Mouse (Mus musculus) erythroblast, embryonic 14.5 days (primary cell): ENCODE measurements around the gene Nup153. TPM values are rescaled to one million over a fixed set of nuclear protein-coding genes. Genes with fewer than 3 reads are reported as not detected.

Experiments used
- H3K27me3 ChIP-seq: 2 replicates; pipeline ENCODE4 v1.6.1; 2012; ENCODE audit warnings: inconsistent platforms; ENCODE audit not compliant: control insufficient read depth
- H3K36me3 ChIP-seq: 2 replicates; pipeline ENCODE4 v1.6.1; 2012; ENCODE audit warnings: mild to moderate bottlenecking, inconsistent platforms; ENCODE audit not compliant: control insufficient read depth
- H3K4me1 ChIP-seq: 2 replicates; pipeline ENCODE4 v1.6.1; 2012; ENCODE audit warnings: inconsistent platforms; ENCODE audit not compliant: control insufficient read depth
- H3K4me3 ChIP-seq: replicated peaks from 2 replicates; pipeline ENCODE3; 2012; ENCODE audit warnings: moderate library complexity, mild to moderate bottlenecking, inconsistent platforms
- H3K9me3 ChIP-seq: 2 replicates; pipeline ENCODE4 v1.6.1; 2012; ENCODE audit warnings: low read length, inconsistent platforms, mixed read lengths; ENCODE audit not compliant: control insufficient read depth
- GATA1 ChIP-seq: IDR thresholded peaks from 2 replicates; pipeline ENCODE4 v1.6.1; 2012; ENCODE audit warnings: low read length, inconsistent platforms, mixed read lengths
- TAL1 ChIP-seq: IDR thresholded peaks from 3 replicates; pipeline ENCODE4 v1.6.1; 2012; ENCODE audit warnings: low read length, inconsistent platforms, mixed read lengths
- polyA plus RNA-seq: library from polyadenylated mRNA; stranded (reverse); fragments of >175 nt; gene quantifications from 2 replicates; pipeline ENCODE4 v1.2.3, GENCODE M21; 2012

Nup153 gene
- 0.57 and 1.6 TPM in 2 replicates for polyA plus RNA-seq

- Histone ChIP-seq H3K36me3 (peaks cover 11% of the 10 kb centered on the region), H3K9me3 (no peaks in the 10 kb centered on the region), H3K4me3 (peak within 1 kb of the TSS; percentile 99), H3K4me1 (peaks cover 32% of the 10 kb centered on the region), H3K27me3 (no peaks in the 10 kb centered on the region)
- no peak for TF ChIP-seq TAL1
Observed at GRCm38 (mm10) chr13:46727837-46728268, at the start of gene Nup153. TSS of gene Nup153 (minus strand) at chr13:46727940.

GRCm38 (mm10) chr13:46777461-46777860 lies 49.7 kb upstream of the Nup153 start:
- Histone ChIP-seq H3K27me3 (no peaks in the 10 kb centered on the region), H3K9me3 (no peaks in the 10 kb centered on the region), H3K4me1 (peaks cover 17% of the 10 kb centered on the region), H3K4me3 (no peak overlapping the region), H3K36me3 (peaks cover 5% of the 10 kb centered on the region; the same call in 1 of the 2 replicates)
- TF ChIP-seq GATA1: no peak

- Histone ChIP-seq H3K4me3 (no peak overlapping the region), H3K9me3 (no peaks in the 10 kb centered on the region), H3K4me1 (peaks cover 18% of the 10 kb centered on the region), H3K27me3 (no peaks in the 10 kb centered on the region), H3K36me3 (peaks cover 5% of the 10 kb centered on the region; the same call in 1 of the 2 replicates)
- no peak for TF ChIP-seq GATA1
- no peak for TF ChIP-seq TAL1
Observed at GRCm38 (mm10) chr13:46776636-46777305, 49.0 kb upstream of the Nup153 start.

DNA sequence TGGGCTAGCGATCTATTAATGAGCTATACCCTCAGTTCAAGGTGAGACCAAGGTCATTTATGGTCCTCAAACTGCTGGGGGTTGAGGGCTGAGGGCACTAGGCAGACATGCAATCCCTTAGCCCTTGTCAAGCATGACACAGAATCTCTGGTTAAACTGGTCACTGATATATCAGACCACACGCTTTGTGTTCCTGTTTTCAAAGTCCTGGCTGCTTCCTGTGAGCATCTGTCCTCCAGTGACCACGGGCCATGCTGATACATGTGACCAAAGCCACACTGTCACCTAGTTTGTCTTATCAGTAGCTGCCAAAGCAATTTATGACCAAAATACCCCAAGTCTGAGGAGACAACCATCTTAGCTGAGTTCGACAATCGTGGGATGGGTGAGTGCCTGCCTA lies 47.3 kb upstream of the Nup153 start:
- no peak overlapping the region for H3K4me3 ChIP-seq
- TF ChIP-seq TAL1 (no peak), GATA1 (no peak)
- H3K36me3 ChIP-seq: peaks cover 10% of the 10 kb centered on the region
- H3K27me3 ChIP-seq: no peaks in the 10 kb centered on the region
- peaks cover 13% of the 10 kb centered on the region for H3K4me1 ChIP-seq
- H3K9me3 ChIP-seq: no peaks in the 10 kb centered on the region

GRCm38 (mm10) chr13:46772581-46772980 lies 44.8 kb upstream of the Nup153 start:
- no peak for TF ChIP-seq GATA1
- TF ChIP-seq TAL1: no peak
- Histone ChIP-seq H3K27me3 (no peaks in the 10 kb centered on the region), H3K4me1 (peaks cover 11% of the 10 kb centered on the region), H3K4me3 (no peak overlapping the region), H3K9me3 (no peaks in the 10 kb centered on the region), H3K36me3 (peaks cover 12% of the 10 kb centered on the region)

GRCm38 (mm10) chr13:46765361-46765760 lies 37.6 kb upstream of the Nup153 start:
- no peaks in the 10 kb centered on the region for H3K4me1 ChIP-seq
- TF ChIP-seq TAL1: no peak
- TF ChIP-seq GATA1: no peak

GRCm38 (mm10) chr13:46763210-46763609 lies 35.5 kb upstream of the Nup153 start:
- Histone ChIP-seq H3K4me1 (no peaks in the 10 kb centered on the region), H3K27me3 (no peaks in the 10 kb centered on the region), H3K4me3 (no peak overlapping the region), H3K36me3 (peaks cover 2% of the 10 kb centered on the region), H3K9me3 (no peaks in the 10 kb centered on the region)
- TF ChIP-seq TAL1: no peak
- no peak for TF ChIP-seq GATA1

More at GRCm38 (mm10) chr13:46765361-46765760, 37.6 kb upstream of the Nup153 start:
- Histone ChIP-seq H3K9me3 (no peaks in the 10 kb centered on the region), H3K36me3 (peaks cover 2% of the 10 kb centered on the region; the same call in 1 of the 2 replicates), H3K4me3 (no peak overlapping the region), H3K27me3 (no peaks in the 10 kb centered on the region)

DNA sequence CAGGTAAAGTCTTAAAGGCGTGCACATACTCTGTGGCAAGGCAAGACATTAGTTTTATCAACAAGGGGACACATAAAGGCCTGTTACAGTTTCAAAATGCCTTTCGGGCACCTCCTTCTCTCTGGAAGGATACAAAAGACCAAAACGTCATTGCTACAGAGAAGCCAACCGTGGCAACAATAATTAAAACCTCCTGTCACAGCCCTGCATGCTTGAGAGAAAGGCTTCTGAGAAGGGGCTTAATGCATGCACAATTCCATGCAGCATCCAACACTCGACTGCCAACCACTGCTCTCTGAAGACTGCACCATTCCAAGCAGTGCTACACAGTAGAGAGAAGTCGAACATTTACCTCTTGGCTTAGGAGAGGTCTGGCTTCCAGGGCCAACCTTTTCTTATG lies 33.2 kb upstream of the Nup153 start:
- H3K36me3 ChIP-seq: no peaks in the 10 kb centered on the region; the same call in none of the 2 replicates
- TF ChIP-seq TAL1 (no peak), GATA1 (no peak)
- H3K27me3 ChIP-seq: no peaks in the 10 kb centered on the region
- no peaks in the 10 kb centered on the region for H3K9me3 ChIP-seq
- no peaks in the 10 kb centered on the region for H3K4me1 ChIP-seq
- no peak overlapping the region for H3K4me3 ChIP-seq

DNA sequence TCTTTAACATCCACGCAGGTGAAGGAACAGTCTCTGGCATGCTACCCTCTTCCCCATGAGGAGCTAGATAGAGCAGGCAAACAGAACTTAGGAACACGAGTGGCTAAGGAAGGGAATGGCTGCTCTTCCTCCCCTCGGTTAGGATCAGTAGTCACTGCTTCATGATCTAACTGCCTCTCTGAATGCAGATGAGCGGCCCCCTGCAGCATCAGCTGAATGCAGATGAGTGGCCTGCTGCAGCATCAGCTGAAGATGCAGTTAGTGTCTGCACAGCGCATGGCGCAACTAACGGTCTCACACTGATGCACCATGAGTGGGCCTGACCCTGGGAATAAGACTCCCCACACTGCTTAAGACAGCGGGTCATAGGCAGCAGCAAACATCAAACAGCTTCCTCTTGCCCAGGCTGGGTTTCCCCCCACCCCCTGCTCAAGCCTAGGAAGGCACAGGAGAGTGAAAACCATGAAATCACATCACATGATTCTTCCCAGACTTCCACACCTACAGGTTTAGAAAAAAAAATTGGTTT lies 31.6 kb upstream of the Nup153 start:
- no peaks in the 10 kb centered on the region; the same call in none of the 2 replicates for H3K36me3 ChIP-seq
- no peak overlapping the region for H3K4me3 ChIP-seq
- no peaks in the 10 kb centered on the region for H3K27me3 ChIP-seq
- TF ChIP-seq GATA1 (no peak), TAL1 (no peak)
- no peaks in the 10 kb centered on the region for H3K9me3 ChIP-seq
- H3K4me1 ChIP-seq: no peaks in the 10 kb centered on the region
